Mouse (Mus musculus) right cerebral cortex, adult 2 months (tissue): ENCODE results near the gene Ddah2.

ENCODE experiments used
- DNase-seq, 2 experiments: peaks; one replicate each; pipeline ENCODE4 v3.0.0; 2021 to 2022; ENCODE audit warnings: low spot score in 2 of 2

Ddah2 gene

DNA sequence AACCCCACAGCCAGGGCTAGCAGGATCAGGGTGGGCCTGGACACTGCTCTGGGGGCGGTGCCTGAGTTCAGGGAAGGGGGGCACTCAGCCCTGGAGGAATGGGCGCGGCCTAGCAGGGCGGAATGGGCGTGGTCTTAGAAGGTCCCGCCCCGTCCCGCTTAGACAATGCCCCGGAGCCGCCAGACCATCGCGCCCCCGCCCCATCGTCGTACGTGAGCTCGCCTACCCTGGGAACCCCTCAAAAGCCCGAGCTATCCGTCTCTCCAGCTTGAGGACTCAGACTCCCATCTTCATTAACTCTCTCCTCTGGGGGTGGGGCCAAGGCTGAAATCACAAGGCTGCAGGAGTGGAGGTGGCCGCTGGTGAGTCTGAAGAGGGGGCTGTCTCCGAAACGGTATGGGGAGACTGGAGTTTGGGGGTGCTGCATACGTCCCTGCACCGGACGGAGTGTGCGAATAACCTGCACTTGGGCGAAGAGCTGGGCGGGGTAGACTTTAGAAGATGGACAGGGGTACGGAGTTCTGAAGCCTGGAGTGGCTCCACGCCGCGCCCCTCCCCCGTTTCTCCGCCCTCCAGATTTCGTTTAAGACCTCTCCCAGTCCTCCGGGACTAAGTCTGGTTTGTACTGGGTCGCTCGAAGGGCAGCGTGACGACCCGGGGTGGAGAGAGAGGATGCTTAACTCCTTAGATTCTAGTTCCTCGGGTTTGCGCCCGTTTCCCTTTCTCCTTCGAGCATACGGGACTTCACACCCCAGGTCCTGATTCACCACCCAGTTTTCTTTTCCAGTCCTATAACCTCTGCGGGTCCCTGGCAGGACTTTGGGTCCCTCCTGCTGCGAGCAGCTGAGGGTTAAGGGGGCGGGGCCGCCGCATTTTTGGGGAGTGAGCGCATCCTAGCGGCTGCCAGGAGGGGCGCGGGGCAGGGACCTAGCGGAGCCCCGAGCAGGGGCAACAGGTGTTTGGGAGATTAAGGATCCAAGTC, at the start of gene Ddah2:
TSS of gene Ddah2 (plus strand) at position 125 of the 982 bp plus-strand sequence.
- peak; percentile 46 to 66 for DNase-seq

DNA sequence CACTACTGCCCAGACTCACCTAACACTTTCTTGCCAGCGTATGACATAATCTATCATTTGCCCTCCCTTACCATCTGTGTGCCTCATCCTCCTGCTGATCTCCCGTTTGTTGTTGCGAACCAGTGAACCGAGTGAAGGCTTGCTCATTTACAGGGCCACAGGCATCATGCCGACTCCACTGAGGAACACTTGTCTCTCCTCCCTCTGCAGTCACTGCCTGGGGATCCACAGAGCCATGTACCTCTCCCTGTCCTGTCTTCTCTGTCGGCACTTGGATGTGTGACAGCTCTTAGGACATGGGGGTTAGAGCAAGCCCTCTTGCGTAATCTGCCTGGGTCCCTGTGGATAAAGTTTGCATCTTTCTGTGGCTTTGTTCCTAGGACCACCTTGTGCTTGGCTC, 49.2 kb upstream of the Ddah2 start:
- no peak for DNase-seq

DNA sequence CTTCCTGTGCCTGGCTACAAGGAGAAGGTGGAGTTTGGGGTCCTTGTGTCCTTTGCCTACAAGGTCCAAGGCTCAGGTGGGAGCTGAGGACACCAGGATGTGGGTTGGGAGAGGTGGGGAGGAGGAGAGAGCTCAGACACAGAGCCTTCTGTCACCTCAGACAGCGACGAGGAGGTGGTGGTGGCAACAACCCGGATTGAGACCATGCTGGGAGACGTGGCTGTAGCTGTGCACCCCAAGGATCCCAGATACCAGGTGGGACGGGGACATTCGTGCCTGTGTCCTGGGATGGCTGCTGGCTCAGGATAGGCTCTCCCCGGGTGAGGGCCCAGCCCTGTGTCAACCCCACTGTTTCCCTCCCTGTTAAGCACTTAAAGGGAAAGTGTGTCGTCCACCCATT, 47.4 kb upstream of the Ddah2 start:
- no peak for DNase-seq

DNA sequence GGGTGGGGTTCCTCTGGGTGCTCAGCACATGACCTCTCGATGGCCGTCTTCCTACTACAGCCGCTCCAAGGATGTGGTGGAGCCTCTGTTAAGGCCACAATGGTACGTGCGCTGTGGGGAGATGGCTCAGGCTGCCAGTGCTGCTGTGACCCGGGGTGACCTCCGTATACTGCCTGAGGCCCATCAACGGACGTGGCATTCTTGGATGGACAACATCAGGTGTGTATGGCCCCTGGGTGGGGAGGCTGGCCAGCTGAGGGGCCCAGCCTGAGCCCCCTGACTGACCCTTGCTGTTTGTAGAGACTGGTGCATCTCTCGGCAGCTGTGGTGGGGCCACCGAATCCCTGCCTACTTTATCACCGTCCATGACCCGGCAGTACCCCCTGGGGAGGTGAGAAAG, 46.4 kb upstream of the Ddah2 start:
- DNase-seq = no peak

DNA sequence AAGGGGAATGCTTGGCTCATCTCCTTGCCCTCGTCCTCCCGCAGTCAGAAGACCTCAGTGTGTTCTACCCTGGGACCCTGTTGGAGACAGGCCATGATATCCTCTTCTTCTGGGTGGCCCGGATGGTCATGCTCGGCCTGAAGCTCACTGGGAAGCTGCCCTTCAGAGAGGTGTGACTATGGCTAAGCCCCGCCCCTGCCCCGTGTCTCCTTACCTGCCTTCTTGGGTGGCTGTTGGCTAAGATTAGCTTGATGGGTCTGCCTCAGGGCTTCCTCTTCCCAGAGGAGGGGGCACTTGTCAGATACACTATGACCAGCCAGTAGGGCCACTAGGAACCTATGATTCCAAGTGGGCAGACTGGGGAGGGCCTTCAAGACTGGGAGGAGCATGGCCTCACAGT, 45.6 kb upstream of the Ddah2 start:
- no peak for DNase-seq

DNA sequence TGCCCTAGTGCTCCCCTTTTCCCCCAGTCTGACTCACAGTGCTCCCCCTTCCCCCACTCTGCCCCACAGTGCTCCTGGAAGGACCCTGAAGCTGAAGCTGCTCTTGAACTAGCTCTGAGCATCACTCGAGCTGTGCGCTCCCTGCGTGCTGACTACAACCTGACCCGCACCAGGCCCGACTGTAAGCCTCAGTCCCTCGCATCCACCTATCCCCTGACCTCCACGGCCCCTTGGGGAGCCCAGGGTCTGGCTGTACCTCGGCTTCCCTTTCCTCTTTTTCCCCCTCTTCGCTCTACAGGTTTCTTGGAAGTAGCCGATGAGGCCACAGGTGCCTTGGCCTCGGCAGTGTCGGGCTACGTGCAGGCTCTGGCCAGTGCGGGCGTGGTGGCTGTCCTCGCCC, 43.5 kb upstream of the Ddah2 start:
- DNase-seq = no peak

DNA sequence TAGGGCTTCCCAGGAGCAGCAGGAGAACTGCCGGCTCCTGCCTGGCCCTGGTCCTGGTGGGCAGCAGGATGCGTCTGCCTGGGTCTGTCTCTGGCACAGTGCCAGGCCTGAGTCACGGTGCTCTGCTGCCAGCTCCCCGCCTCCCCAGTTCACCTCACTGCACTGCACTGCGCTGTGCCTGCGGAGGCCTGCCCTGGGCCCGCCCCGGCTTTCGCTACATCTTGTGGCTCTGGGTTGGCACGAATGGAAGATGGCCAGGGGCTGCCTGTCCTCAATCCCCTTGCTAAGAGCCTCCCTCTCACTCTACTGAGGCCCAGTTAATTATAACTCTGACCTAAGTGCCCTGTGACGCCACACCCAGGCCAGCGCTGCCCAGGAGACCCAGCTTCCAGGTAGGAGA, 42.5 kb upstream of the Ddah2 start, which contains the start of gene Vwa7:
TSS of gene Vwa7 (plus strand) at position 204 of the 400 bp plus-strand sequence.
- DNase-seq = no peak

DNA sequence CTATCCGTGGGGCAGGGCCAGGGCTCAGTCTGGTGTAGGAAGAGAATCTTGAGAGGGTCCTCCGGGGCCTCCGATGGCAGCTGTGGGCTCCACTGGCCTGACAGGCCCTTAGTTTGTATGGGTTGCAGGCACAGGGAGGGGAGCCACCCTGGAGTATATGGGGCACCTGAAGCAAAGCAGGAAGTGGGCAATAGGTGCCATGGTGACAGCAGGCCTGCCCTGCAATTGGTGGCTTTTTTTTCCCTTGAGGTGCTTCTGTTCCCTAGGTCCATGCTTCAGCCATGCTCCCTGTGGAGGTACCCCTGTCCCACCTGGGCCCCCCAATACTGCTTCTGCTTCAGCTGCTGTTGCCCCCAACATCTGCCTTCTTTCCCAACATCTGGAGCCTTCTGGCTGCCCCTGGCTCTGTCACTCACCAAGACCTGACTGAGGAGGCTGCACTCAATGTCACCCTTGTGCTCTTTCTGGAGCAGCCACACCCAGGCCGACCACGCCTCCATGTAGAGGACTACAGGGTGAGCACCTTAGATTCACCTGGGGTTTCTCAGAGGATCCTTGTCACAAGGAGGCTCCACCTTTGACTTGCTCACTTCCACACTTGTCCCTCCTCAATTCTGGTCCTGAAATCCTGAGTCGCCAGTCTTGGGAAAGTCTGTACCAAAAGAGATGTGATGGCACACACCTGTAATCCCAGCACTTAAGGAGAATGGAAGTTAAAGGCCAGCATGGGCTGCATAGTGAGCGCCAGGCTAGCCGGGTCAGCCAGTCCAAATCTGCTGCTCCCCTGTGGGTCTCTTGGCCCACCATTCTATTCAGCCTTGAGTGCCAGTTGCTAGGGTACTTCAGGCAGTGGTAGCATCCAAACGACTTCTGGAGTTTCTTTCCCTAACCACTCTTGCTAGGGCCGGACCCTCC, 41.8 kb upstream of the Ddah2 start:
- DNase-seq = no peak

DNA sequence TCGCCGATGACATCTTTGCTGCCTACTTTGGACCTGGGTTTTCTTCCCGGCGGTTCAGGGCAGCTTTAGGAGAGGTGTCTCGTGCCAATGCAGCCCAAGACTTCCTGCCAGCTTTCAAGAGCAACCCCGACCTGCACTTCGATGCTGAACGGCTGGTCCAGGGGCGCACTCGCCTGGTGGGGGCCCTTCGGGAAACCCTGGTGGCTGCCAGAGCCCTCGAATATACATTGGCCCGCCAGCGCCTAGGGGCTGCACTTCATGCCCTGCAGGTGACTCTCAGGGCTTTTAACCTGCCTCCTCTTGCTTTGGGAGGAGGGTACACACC, 41.2 kb upstream of the Ddah2 start:
- no peak for DNase-seq

DNA sequence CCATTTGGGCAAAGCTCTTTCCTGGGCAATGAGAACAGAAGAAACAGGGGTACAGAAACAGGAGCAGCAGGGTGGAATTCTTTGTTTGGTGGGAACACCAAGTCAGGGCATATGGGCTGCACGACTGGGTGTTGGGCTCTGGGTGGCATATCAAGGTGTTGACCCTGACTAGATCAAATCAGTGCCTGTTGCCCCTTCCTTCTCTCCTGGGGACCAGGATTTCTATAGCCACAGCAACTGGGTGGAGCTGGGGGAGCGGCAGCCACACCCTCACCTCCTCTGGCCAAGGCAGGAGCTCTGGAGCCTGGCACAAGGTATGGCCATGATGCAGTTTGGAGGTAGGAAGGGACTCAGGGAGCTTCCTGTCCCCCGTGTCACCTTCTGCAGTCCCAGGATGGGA, 40.7 kb upstream of the Ddah2 start:
- DNase-seq = no peak

DNA sequence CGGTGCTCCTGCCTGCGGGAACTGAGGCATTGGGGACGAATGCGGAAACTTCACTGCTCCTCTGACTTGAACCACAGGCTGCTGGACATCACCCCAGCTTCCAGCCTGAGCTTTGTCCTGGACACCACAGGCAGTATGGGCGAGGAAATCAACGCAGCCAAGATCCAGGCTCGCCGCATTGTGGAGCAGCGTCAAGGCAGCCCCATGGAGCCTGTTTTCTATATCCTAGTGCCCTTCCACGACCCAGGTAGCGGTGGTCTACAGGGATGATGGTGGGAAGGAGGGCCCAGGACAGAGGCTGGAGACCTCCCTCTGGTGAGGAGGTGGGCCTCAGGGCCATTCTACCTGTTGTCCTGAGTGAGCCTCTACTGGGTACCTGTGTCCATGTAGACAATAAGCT, 38.9 kb upstream of the Ddah2 start:
- no peak for DNase-seq

DNA sequence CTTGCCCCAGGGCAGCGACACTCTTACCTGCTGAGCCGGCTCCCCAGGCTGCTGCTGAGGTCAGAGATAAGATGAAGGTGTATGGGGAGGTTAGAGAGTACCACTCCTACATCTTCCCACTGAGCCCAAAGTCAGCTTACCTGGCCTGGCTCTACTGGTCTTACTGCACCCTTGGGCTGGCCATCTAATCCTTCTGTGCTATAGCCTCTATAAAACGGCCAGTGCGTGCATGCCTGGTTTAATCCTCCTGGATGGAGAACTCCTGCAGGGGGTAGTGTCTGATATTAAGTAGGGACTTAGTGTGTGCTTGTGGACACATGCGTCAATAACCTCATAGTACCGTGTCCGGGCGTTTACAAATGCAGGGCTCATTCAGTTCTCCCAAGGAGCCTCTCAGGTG, 38.3 kb upstream of the Ddah2 start:
- no peak for DNase-seq

DNA sequence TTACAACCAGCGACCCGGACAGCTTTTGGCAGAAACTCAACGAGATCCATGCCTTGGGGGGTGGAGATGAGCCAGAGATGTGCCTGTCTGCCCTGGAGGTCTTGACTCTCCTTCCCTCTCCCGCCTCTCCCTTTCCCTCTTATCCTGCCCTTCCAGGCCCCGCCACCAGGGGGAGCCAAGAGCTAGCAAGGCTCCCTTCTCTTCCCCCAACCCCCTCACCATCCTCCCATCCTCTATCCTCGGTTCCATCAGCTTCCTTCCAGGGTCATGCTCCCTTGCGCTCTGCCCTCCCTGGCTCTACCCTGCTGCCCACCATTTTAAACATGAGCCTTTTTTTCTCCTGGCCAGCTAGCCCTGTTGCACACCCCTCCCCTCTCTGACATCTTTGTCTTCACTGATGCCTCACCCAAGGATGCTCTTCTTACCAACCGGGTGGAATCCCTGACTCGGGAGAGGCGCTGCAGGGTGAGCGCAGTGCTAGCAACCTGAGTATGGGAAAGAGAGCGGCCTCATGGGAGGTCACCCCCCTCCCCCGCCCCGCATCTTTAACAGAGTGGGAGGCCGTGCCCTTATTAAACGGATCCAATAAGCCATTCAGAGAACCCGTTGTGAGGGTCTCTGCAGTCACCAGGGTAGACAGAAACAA, 37.5 kb upstream of the Ddah2 start:
- peak; percentile 88 to 91 for DNase-seq

DNA sequence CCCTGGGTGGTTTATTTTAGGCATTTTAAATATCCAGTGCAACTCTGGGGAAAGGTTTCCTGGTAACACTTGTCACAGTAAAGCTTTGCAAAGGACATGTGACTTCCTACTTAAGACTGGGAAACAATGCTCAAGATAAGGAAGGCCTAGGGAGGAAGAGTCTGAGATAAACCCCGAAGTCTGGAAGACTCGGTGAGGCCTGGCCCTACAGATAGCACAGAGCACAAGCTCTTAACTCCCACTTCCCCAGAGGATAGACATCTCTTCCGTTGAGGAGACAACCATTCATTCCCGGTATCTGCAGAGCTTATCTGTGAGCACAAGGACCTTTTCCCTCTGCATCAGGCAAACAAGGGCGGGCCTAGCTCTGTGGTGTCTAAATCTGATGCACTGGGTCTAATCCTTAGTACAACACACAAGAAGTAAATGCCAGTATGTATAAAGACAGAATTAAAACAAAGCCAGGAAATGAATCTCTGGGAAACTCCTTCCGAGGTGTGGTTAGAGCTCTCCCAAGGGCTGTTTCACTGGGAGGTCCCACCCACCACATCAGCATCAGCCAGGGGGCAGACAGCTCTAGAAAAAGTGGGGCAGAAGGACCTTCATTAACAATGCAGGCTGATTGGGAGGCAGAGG, 36.9 kb upstream of the Ddah2 start:
- DNase-seq = no peak

DNA sequence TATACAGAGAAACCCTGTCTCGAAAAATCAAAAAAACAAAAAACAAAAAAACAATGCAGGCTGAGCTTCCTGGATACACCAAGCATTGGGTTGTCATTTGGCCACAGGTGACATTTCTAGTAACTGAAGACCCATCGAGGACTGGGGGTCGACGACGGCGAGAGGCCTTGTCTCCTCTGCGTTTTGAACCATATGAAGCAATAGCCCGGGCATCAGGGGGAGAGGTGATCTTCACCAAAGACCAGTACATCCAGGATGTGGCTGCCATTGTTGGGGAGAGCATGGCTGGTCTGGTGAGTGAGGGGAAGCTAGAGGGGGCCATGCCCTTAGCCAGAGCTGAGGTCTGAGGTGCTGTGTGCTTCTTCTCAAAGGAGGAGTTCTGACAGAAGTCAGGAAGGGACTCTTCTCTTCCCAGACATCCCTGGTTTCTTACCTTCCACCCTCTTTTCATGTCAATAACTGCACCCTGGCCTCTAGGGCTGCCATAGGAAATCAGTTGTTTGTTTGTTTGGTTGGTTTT, 36.2 kb upstream of the Ddah2 start:
- no peak for DNase-seq

DNA sequence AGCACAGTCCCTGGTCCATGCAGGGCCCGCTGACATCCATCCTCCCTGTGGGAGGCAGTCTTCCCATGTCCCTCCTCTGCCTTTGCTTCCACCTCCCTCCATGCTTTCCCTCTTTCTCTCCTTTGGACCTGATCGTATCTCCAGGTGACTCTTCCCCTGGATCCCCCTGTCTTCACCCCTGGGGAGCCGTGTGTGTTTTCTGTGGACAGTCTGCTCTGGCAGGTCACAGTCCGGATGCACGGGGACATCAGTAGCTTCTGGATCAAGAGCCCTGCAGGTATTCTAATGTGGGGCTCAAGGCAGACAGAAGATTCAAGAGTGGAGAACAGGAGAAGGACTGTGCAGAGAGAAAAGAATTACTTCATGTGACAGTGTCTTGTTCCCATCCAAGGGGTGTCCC, 35.6 kb upstream of the Ddah2 start:
- no peak for DNase-seq

DNA sequence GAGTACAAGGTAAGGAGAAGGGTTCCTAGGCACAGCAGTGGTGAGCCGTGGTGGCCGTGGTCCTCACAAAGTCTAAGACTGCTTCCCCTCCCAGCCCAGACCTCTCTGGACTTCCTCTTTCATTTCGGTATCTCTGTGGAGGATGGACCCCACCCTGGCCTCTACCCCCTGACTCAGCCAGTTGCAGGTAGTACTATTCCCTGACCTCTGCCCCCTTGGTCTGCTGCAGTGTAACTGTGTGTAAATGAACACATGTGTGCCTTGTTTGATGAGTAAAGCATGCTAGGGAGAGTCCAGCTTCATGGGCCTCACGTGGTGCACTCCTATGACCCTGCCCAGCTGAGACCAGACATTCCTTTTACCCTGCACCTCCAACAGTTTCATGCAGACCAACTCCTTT, 35.1 kb upstream of the Ddah2 start:
- DNase-seq = no peak

DNA sequence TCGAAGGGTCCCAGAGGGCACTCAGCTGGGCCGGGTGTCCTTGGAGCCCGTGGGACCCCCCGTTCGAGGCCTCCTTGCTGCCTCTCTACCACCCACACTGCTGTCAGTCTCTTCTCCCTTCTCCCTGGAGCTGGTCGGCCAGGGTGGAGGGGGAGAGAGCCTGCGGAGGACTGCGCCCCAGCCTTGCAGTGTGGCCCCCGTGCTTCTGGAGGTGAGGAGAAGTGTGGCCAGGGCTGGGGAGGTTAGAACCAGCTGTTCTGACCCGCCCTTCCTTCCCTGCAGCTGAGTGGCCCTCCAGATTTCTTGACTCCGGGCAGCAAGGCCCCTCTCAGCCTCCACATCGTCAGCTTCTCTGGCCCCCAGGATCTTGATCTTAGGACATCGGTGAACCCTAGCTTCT, 34.6 kb upstream of the Ddah2 start:
- DNase-seq = no peak

DNA sequence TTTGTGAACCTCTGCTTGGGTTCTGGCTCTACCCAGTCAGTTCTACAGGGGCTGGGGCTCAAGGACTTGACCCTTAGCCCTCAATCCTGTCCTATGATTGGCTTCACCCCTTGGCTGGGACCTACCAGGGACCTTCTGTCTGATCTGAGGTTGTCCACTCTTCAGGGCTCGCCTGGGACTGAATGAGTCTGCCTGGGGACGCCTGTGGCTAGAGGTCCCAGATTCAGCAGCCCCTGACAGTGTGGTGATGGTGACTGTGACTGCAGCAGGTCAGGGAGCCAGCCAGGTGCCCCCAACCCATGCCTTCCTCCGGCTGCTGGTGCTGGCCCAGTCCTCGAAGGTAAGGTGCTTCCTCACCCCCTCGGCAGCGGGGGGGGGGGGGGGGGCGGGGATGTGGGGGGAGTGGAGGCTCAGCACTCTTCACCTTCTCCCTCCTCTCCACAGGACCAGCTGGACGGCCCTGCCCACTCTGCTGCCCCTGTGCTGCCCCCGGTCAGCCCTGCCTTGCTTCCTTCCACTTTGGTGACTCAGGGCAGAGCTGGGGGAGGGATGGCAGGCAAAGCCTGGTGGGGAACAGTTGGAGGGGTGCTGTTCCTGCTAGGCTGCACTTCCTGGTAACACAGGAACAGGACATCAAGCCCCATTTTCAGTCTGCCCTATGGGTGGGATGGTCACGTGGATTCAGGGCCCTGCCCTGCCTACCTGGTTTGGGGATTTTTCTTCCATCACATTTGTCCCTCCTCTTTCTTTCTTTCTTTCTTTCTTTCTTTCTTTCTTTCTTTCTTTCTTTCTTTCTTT, 33.9 kb upstream of the Ddah2 start:
- DNase-seq = no peak

DNA sequence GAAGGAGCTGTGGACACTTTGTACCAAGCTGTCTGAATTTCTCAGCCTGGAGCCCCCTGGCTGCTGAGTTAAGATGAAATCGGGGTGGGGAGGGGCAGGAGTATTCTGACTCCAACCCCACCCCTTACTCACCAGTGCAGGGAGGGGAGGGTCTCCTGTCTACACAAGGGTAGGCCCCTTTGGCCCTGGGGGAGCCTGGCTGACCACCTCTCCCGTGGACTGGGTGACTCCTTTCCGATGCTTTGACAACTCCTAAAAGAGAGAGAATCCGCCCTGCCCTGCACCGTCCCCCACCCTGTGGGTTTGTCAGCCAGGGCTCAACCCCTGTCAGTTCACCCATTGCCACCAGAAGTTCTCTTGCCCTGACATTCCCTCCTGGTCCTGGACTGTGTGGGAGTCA, 32.6 kb upstream of the Ddah2 start:
- no peak for DNase-seq
